Mouse (Mus musculus): Measurements from ENCODE around the gene Cenpq. TPM values are rescaled to one million over a fixed set of nuclear protein-coding genes. Genes with fewer than 3 reads are reported as not detected.
A peak's percentile ranks its signal among the peaks of the same experiment; 100 is the strongest.

The Cenpq gene
- 1 to 10 TPM; 5.1 to 6.3 TPM for total RNA-seq (2021)
- long read RNA-seq, transcript Cenpq-201 (9 exons, 1,942 nt): major isoform, 10 of 10 reads
- long read RNA-seq, partial matches to known transcripts: 0 of 10 reads
- long read RNA-seq, other reads (novel, unspliced or antisense): 0 of 10 reads

DNA sequence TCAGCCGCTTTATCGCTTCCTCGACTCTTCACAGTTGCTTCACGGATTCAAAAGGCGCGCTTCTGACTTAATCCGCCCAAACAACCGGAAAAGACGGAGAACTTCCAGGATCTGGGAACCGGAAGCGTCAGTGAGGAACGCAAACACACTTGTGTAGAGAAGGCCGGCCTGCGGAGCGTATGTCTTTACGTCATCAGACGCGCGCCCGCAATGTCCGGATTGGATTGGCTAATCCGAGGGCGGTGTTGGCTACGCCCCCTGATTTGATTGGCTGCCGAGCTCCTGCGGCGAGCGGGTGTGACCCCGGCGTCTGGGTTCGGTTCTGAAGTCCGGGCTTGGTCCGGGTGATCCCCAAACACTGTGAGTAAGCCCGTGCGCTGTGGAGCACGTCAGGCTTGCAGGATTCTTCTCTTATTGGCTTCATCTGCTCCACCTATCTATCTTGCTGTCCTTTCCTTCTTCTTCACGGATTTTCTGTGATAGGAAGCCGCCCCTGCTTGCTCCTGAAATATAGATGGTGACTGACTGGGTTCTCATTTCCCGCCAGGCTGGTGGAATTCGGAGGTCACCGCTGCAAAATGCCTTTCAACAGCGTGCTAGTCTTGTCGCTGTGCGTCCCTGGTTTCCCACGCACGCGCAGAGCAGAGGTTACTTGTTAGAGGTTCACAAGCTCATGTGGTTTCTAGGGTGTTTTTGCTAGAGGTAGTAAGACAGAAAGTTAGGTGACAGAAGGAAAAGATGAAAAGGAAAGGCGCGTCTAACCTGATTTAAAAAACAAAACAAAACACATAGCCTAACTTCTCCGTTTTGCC, at the start of gene Cenpq, which contains the start of gene Mut:
TSS of gene Cenpq (minus strand) at position 628 of the 812 bp plus-strand sequence.
TSS of gene Mut (plus strand) at position 266 of the 812 bp plus-strand sequence.
- peak; percentile 98 for DNase-seq (ENCODE audit: low spot score in 2 of 2)

DNA sequence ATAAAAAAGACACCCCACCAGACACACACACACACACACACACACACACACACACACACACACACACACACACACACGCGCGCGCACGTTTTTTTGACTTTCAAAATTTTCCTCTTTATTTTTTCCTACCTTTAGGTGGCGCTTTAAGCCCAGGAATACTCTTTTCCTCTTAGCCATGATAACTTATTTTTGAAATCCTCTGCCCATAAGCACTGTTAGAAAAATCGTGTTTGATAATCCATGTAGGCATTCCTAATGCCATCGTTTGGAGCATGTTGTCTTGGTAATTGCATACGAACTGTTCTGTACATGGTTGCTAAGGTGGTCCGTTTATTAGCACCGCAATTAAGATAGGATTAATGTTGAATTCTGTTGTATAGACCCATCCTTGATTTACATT, 43.1 kb upstream of the Cenpq start:
- DNase-seq (ENCODE audit: low spot score in 2 of 2): no peak

DNA sequence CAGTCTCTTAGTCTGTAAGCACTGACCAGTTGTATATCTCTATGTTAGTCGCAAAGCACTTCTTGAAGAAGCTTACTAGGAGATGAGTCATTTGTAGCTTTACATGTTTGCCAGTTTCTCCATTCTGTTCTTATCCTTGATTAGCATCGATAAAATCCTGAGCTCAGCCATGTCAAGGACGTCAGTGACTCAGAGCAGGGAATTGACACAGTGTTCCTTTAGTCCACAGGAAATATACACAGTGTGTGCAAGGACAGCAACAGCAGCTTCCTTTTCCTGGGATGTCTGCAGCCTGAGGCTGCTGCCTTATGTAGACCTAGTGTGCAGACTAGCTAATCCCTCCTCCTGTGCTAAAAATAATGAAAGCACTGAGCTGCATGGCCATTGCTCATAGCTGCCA, 13.7 kb upstream of the Cenpq start:
- no peak for DNase-seq (ENCODE audit: low spot score in 2 of 2)

DNA sequence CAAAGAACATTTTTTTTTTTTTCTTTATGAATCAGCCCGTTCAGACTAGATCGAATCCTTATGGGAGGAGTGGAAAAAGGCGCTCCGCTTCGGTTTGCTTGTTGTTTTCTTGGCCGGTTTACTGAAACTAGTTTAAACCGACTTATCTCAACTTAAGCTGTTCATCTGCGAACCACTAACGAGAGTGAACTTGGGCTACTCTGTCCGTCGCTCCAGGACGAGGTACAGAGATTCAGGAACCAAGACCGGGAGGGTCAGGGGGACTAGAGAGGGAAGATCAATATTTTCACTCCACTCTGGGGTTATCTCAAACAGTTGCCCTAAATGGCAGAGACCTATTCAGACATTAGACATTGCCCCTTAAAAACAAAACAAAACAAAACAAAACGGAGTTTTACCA, 862 bp downstream of the Cenpq start:
- DNase-seq (ENCODE audit: low spot score in 2 of 2): peak in 1 of 2 experiments; percentile 5

DNA sequence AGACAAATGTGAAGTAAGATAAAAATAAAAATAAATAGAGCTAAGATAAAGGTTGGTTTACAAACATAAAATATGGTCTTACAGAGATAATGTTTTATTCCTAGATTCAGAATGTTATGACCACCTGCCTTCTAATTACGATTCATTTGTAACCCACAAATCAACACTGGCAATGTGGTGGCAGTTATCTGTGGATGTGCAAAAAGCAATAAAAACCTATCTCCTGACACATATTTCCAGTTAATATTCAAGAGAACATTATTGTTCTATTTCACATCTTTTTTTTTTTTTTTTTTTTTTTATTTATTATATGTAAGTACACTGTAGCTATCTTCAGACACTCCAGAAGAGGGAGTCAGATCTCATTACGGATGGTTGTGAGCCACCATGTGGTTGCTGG, 19.3 kb downstream of the Cenpq start:
- DNase-seq (ENCODE audit: low spot score in 2 of 2): no peak

DNA sequence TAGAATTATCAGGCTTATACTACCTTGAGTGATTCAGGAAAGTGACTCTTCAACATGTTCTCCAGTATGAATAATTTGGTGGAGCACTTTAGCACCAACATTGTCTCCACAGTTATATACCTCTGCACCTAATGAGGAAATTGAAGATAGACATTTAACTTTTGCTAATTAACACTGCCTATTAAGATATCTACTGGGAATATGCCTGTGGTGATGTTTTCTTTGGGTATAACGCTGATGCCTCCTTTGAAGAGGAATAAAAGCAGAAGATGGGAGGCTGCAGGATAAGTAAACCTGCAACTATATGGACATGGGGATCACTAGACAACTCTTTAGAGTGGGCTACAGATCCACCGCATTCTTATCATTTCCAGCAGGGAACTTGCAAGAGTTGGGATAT, 20.6 kb downstream of the Cenpq start, which contains the start of gene Glyatl3:
TSS of gene Glyatl3 (minus strand) at position 101 of the 400 bp plus-strand sequence.
- DNase-seq (ENCODE audit: low spot score in 2 of 2): no peak

DNA sequence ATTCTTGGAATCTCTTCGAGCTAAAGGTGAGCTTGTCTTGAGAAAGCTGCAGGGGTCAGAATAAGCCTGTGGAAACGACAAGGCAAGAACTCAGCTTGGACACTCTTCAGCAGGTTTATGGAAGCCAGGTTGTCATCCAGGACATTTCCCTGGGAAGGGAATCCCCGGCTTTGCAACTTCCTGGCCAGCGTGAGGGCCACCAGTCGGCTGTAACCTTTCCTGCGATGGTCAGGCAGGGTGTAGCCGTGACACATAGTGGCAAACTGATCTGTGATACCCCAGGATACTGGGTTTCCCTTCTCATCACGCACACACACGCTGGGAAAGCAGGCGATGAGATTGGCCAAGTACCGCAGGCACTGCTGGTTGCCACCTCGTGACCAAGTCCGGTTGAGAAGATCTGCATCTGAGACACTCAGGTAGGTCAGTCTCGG, 30.1 kb downstream of the Cenpq start:
- no peak for DNase-seq (ENCODE audit: low spot score in 2 of 2)

DNA sequence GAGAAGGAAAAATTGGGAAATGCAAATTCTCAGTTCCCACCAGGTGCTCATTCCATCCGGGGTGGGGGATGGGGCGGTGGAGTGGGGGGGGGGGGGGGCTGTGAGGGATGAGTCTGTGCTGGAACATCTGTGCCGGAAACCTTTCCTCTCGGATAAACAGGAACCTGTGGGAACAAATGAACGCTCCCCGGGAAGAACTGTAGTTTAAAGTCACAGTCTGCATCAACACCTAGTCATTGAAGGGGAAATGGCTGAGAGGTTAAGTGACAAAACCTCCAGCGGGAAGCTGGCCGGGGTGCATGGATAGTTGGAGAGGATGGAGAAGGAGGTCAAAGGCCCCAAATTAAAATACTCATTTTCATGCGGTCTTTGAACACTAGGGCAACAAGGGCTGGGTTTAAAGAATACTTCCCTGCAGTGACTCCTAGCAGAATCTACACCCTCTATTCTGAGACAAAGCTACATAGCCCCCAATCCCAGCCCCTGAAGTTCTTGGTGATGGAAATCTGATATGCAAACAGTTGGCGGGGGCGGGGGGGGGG, 30.7 kb downstream of the Cenpq start:
- no peak for DNase-seq (ENCODE audit: low spot score in 2 of 2)

DNA sequence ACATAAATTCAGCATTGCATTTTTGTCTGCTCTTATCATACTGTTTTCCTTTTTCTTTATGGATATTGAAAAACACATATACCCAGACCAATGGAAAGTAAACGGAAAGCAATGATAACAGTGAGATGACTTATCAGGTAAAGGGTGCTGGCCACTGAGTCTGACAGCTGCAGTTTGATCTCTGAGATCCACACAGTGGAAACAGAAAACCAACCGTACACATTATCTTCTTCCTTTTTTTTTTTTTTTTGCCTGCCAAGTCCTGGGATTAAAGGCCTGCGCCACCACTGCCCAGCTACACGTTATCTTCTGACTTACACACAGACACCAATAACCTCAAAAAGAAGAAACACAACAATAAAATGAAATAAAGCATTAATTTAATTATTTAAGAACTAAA, 31.5 kb downstream of the Cenpq start:
- DNase-seq (ENCODE audit: low spot score in 2 of 2): no peak

DNA sequence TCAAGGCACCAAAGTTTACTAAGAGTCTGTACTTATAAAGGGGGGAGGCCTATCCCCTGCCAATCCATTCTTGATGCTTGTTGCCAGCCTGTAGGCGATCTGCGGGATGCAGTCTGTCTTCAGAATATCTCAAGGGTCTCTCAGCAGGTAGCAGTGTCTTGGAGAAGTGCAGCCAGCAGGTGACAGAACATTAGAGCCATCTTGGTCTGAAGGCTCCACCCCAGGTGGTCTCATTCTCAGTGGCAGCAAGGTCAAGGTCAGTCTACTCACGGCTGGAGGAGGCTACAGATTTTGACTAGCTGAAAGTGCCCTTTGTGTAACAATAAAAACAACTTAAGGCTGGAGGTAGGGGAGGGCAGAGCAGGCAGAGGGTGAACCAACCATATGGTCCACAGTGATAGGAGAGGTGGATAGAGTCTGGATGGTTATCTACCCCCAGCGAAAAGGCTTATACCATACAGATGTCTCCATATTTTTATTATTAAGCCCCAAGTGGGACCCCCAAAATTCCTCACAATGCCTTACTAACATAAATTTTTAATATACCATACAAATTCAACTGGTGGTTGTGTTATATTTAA, 35.0 kb downstream of the Cenpq start:
- no peak for DNase-seq (ENCODE audit: low spot score in 2 of 2)

DNA sequence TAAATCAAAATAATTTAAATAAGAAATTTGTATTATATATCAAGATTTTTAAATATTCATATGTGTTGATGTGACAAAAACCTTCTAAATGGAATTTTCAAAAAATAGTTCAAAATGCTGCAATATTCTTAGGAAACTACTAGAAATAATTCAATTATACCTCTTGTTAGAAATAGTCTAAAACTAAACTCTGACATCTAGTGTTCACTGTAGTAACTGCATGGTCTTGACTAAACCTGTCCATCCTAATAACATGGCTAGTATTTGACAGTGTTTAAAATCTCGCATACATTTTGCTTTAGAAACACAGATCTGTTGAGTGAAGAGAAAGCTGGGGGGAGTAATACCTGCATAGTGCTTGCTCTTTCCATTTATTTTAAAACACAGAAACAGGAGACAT, 38.0 kb downstream of the Cenpq start:
- DNase-seq (ENCODE audit: low spot score in 2 of 2): no peak

DNA sequence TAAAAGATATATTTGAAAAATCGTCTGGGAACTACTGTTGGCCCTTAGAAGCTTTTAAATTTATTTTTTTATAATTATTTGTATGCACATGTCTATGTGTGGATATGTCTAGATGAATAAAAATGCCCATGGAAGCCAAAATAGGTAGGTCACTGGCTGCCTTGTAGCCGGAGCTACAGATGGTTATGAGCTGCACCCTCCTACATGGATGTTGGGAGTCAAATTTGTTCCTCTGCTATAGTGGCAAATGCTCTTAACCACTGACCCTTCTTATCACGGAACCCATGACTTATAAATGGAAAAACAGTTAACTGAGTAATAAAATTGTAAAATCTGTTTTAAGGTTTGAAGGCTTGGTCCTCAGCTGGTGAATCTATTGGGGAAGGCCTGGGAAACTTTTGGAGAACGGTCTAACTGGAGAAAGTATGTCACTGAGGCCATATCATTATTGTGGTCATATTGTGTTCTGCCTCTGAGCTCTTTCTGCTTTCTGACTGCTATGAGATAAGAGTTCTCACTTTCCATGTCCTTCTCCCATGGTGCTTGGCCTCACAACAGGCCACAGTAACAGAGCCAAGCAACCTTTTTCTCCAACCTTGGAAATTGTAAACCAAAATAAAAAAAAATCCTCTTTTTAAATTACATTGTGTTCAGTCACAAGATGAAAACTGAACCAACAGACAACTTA, 46.9 kb downstream of the Cenpq start:
- no peak for DNase-seq (ENCODE audit: low spot score in 2 of 2)

DNA sequence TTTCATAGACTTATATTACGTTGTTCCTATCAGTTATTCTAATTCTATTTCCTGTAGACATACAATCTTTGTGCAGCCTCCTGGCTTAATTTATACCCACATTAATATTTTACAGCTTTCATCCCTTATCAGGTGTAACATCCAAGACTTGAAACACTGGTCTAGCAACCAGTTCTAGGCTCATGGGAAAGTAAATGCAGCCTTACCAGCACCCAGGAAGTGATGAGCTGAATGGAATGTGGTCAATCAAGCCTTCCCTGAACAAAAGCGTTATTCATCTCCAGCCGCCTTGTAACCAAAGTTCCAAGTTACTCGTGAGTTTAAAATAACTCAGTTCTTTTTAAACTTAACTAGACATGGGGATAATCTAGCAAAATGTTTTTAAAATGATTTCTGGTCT, 49.7 kb downstream of the Cenpq start:
- DNase-seq (ENCODE audit: low spot score in 2 of 2): no peak

DNA sequence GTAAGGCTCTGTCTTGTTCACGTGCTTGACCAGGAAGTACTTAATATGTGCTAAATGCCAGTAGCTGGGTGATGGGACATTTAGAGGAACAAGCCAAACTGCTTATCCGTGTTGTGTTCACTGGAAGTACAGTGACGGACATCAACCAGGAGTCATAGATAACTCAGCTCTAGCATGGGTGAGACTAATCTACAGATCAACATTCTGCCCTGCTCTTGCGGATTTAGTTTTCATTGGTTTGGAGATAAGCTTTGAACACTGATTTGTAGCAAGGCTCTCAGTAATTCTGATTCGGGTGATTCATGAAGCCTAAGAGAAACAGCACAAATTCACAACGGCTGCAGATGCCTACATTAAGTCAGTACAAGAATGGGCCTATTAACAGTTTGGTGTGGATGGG, 52.7 kb downstream of the Cenpq start:
- DNase-seq (ENCODE audit: low spot score in 2 of 2): no peak

DNA sequence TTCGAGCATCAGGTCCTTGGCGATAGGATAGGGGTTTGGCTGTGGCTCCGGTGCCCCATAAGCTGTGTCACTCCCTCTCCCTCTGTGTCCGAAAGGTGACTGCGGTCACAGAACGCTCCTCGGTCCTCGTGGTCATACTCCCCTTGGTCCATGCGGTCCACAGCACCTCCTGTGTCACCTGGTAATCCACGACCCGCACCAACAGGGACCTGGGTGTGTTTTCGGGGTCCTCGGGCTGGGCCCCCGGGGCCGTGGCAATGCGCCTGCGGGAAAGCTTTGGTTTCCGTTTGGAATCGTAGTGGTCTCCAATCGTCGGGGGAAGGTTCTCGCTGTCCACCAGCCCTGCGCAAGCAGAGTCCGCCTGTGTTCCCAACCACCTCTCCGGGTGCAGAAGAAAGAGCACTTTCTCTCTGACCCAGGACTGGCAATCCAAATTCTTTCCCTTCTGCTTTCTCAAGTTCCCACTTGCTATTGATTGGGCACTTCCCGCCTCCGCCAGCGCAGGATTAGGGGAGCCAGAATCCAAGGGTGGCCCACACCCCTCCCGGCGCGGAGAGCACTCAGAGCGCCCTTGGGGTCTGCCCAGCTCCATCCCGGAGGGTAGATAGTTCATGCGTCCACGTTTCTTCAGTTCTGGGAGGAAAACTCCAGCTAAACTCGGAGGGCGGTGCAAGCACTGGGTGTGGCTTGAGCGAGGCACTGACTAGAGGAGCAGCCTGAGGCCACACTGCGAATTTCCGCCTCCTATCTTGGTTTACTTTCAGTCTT, 54.7 kb downstream of the Cenpq start, which contains the start of gene 9130008F23Rik:
TSS of gene 9130008F23Rik (minus strand) at position 636 of the 768 bp plus-strand sequence.
- DNase-seq (ENCODE audit: low spot score in 2 of 2): peak; percentile 19 to 24

DNA sequence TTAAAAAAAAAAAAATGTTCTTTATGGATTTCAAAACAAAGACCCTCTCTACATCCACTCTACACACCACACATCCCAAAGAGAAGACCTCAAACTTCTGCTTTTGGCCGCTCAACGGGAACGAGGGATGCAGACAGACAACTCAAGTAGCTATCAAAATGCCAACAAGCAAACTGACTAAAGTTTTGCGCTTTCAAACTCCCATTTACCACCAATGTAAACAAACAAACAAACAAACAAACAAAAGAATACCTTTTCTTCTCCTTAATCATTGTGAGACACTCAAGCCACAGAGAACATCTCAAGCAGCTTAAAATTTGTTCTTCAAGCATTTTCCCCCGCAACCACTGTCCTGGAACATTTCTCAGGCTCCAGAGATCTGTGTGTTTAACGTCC, 55.3 kb downstream of the Cenpq start:
- DNase-seq (ENCODE audit: low spot score in 2 of 2): no peak

DNA sequence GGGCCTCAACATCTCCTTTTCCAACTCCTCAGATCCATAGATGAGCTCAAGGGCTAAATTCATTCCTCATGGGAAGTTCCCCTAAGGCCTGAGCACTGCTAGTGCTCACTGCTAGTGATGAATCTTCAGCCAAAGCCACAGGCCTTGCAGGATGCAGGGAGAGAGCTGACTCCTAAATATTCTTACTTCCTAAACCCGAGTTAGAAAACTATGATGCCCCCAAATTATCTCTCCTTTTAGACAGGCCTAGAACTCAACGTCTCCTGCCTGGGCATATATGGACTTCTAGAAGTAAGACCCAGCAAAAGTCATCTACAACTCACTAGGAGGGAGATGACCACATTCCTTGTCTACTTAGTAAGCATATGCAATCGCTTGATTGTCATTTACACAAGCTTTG, 57.1 kb downstream of the Cenpq start:
- no peak for DNase-seq (ENCODE audit: low spot score in 2 of 2)

DNA sequence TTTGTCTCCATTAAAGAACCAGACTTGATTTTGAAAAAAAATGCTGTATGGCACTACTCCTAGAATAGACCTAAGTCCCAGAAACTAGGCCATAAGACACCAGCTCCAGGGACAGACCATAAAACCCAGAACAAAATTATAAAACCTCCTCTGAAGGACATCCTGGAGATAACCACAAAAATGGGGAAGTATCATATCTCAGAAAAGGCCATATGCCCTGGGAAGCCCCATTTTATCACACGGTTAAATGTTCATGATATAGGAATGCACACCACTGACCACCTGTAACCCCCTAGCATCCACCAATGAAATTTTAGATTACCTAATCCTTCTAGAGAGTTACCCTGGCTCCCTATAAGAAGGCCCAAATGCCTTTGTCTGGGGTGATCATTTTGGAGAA, 59.3 kb downstream of the Cenpq start:
- DNase-seq (ENCODE audit: low spot score in 2 of 2): no peak

DNA sequence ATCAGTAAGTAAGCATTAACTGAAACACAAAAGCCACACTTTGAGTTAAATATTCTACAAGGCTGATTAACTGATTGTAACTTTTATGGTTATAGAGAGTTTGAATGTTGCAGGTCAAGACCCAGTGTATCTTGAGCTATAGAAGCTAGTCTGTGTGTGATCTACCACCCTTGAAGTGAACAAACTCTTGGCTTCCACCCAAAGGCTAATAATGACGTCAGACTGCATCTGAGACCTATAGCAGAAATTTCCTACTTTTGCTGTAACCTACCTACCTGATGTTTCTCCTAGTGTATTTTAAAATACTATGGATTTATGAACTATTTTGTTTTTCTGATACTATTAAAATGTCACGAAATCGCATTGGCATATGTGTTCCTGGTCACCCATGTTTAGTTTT, 60.1 kb downstream of the Cenpq start:
- no peak for DNase-seq (ENCODE audit: low spot score in 2 of 2)

DNA sequence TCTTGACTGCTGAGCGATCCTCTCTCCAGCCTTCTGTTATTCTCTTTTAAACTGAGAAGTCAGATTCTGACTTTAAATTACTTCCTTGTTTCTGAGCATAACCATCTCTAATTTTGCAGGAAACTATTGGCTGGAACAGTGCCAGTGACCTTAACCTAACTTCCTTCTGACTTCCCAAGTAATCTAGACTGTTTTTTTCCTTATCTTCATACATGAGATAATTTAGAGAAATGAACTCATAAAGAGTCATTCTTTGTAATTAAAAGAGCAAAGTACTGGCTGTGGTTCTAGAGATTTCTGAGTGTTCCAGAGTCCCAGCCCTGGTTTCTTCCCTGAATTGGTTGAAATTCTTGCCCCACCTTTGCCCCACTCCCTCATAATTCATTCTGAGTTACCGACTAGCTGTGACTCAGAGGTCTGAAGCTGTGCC, 61.2 kb downstream of the Cenpq start:
- no peak for DNase-seq (ENCODE audit: low spot score in 2 of 2)

Measured in layer of hippocampus, postnatal 10 days (tissue).